Mouse (Mus musculus) small intestine, adult 2 months (tissue): ENCODE measurements around the gene Srp14.

ENCODE experiments used
- CTCF ChIP-seq: fragments of 200-500 bp; IDR thresholded peaks from 2 replicates; pipeline ENCODE4 v1.5.1; 2012; ENCODE audit warnings: low read depth, mild to moderate bottlenecking, control low read depth, inconsistent platforms, low read length, moderate library complexity, mixed read lengths; ENCODE audit not compliant: insufficient replicate concordance, insufficient read length; ENCODE audit errors: extremely low read depth
- POLR2A ChIP-seq: fragments of 200-500 bp; IDR thresholded peaks from 2 replicates; pipeline ENCODE4 v1.6.1; 2012; ENCODE audit warnings: low read depth, mild to moderate bottlenecking, control low read depth, inconsistent platforms, low read length, moderate library complexity

- TF ChIP-seq POLR2A (no peak), CTCF (no peak)
These were observed 47.0 kb upstream of the Srp14 start for GRCm38 (mm10) chr2:118526545-118526944.
